Mouse (Mus musculus): ENCODE measurements around the gene Mcoln3.

DNA sequence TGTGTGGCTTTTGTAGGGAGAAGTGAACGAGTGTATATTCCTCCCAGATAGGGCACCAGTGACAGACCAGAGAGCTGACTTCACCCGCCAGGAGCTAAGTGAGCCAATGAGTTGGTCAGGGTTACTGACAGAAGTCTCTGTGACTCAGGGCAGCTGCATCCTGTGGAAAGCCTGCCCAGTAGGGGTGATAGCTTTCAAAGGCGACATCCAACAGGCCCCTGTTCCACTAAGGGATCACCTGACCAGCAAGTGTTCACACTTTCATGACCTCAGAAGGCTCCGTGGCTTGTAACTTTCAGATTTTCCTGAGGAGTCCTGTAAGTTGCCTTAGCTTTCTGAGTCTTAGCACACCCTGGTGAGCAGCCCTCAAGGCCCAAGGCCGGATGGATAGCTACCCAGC lies 55.8 kb downstream of the Mcoln3 start:
- TF ChIP-seq E2F4 (IDR thresholded peaks at IDR 0.05; ENCODE audit: insufficient read depth) = no peak
- TF ChIP-seq REST (IDR thresholded peaks at IDR 0.05; ENCODE audit: insufficient read depth, insufficient read length) = no peak
- no peak for TF ChIP-seq POLR2A (IDR thresholded peaks at IDR 0.05; ENCODE audit: insufficient read length, low read depth)
- TF ChIP-seq USF1 (IDR thresholded peaks at IDR 0.05; ENCODE audit: low read depth) = no peak
- TF ChIP-seq MYOD1 (IDR thresholded peaks at IDR 0.05; ENCODE audit: control insufficient read depth in 1 of 3, insufficient read length in 2 of 3, low read depth in 2 of 3) = no peak
- TF ChIP-seq MYOG (IDR thresholded peaks at IDR 0.05; ENCODE audit: control insufficient read depth in 1 of 3, insufficient read depth in 1 of 3, insufficient read length in 2 of 3, low read depth in 2 of 3) = no peak
- no peak for TF ChIP-seq TCF12 (IDR thresholded peaks at IDR 0.05; ENCODE audit: insufficient read depth, poor library complexity, severe bottlenecking)
- no peak for TF ChIP-seq CEBPB (IDR thresholded peaks at IDR 0.05; ENCODE audit: insufficient read depth, poor library complexity, severe bottlenecking)
- no peak for TF ChIP-seq POLR2AphosphoS2 (IDR thresholded peaks at IDR 0.05; ENCODE audit: insufficient read length, low read depth)
- no peak for TF ChIP-seq TCF3 (IDR thresholded peaks at IDR 0.05; ENCODE audit: insufficient read length, low read depth)
- TF ChIP-seq SRF (IDR thresholded peaks at IDR 0.05; ENCODE audit: control insufficient read depth, insufficient read length, low read depth) = no peak
- TF ChIP-seq MAX (IDR thresholded peaks at IDR 0.05; ENCODE audit: low read depth) = no peak
